ENCODE assay signal across 8 mouse cellular contexts in the genomic region with DNA sequence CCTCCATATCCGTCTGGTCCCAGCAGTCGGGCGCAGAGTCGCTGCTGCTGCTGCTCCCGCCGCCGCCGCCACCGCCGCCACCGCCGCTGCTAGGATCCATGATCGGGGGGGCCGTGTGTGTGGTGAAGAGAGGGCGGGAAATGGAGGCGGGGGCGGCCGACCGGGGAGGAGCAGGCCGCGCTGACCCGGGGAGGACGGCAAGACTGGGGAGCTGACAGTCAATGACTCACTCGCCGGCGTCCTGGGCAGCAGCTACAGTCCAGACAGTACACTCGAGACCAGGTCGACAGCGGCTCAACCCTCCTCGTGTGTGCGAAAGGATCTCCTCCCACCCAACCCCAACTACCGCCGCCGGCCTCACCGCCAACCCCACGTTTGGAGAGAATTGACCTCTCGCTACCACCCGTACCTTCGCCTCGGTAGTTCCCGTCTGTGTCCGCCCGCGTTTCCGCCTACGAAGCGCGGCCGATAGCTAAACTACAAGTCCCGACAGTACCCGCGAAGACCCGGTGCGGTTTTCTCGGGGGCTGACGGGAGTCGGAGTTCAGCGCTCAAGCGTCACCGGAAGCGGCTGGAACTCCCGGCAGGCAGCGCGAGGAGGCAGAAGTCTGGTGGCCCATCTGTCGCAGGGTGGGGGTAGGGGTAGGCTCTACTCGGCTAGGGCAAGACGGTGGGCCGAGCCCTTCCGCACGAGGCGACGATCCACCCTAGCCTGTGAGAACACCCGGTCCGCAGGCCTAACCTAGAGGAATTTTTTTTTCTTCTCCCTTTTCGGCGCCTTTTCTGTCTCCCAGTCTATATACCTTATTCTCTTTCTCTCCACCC. TPM values are rescaled to one million over a fixed set of nuclear protein-coding genes. Genes with fewer than 3 reads are reported as not detected.
DNase-seq lines count a peak whose midpoint lies in the region; ATAC-seq and TF ChIP-seq lines count a peak whose summit lies in the region.

A gene (minus strand): TSS at position 428 of the 825 bp plus-strand sequence.

- under 1% methylated on average over 76 of the region's 76 CpGs for WGBS in cerebellum, adult 2 months
- WGBS in forebrain, postnatal 0 days = under 1% methylated on average over 74 of the region's 76 CpGs
- WGBS in lung, embryonic 15.5 days = under 1% methylated on average over 60 of the region's 76 CpGs

- H3K27ac ChIP-seq in MEL (ENCODE audit: control insufficient read depth, low read depth, low read length) = peak within 1 kb of the TSS; percentile 96
- peak within 1 kb of the TSS; percentile 85 for H3K27ac ChIP-seq in cerebellum, adult 2 months (ENCODE audit: insufficient read depth, low read length)
- peak within 1 kb of the TSS; percentile 94 for H3K27ac ChIP-seq in forebrain, postnatal 0 days (ENCODE audit: low read depth, low read length)
- peak within 1 kb of the TSS; percentile 95 for H3K27ac ChIP-seq in lung, embryonic 15.5 days

- H3K4me1 ChIP-seq in MEL (ENCODE audit: control insufficient read depth in 1 of 2, insufficient read depth in 2 of 2, low read length in 2 of 2) = peaks cover 7 to 8% of the 10 kb centered on the region in 2 experiments
- no peaks in the 10 kb centered on the region for H3K4me1 ChIP-seq in cerebellum, adult 2 months (ENCODE audit: control insufficient read depth, insufficient read depth, low read length)
- H3K4me1 ChIP-seq in forebrain, postnatal 0 days (ENCODE audit: insufficient read depth) = peaks cover 12% of the 10 kb centered on the region; the same call in 1 of the 2 replicates
- H3K4me1 ChIP-seq in lung, embryonic 15.5 days = peaks cover 12% of the 10 kb centered on the region

- H3K79me2 ChIP-seq in MEL (ENCODE audit: control insufficient read depth, insufficient read depth, low read length, poor library complexity) = peaks cover 50% of the 10 kb centered on the region

- peak in 1 of 2 experiments; percentile 30; a peak in 1 of 4 replicates for TF ChIP-seq EP300 in MEL (IDR thresholded peaks at IDR 0.05; ENCODE audit: low read depth in 1 of 2, low read length in 2 of 2)

- no peak for TF ChIP-seq RAD21 in MEL (IDR thresholded peaks at IDR 0.05; ENCODE audit: low read depth, low read length)

- H3K9me3 ChIP-seq in MEL (replicated peaks; ENCODE audit: insufficient read depth, low read length) = no peaks in the 10 kb centered on the region
- H3K9me3 ChIP-seq in forebrain, postnatal 0 days (ENCODE audit: low read length) = no peaks in the 10 kb centered on the region
- H3K9me3 ChIP-seq in lung, embryonic 15.5 days = no peaks in the 10 kb centered on the region

- peak within 1 kb of the TSS; percentile 91 for H3K4me2 ChIP-seq in forebrain, postnatal 0 days (ENCODE audit: low read depth)
- H3K4me2 ChIP-seq in lung, embryonic 15.5 days = peak within 1 kb of the TSS; percentile 69

- H3K9ac ChIP-seq in MEL (ENCODE audit: control insufficient read depth, low read depth, low read length, poor library complexity, severe bottlenecking) = peak within 1 kb of the TSS; percentile 97
- peak within 1 kb of the TSS; percentile 79 for H3K9ac ChIP-seq in forebrain, postnatal 0 days
- H3K9ac ChIP-seq in lung, embryonic 15.5 days = peak within 1 kb of the TSS; percentile 92

- peaks cover 5 to 24% of the 10 kb centered on the region in 2 experiments for H3K36me3 ChIP-seq in MEL (ENCODE audit: control insufficient read depth in 1 of 2, insufficient read depth in 2 of 2, low read length in 2 of 2)
- no peaks in the 10 kb centered on the region for H3K36me3 ChIP-seq in forebrain, postnatal 0 days (ENCODE audit: insufficient read depth)
- no peaks in the 10 kb centered on the region for H3K36me3 ChIP-seq in lung, embryonic 15.5 days

- TF ChIP-seq CTCF in MEL (IDR thresholded peaks at IDR 0.05 in 2 of 3, conservative IDR thresholded peaks at IDR 0.05 in 1 of 3; ENCODE audit: control insufficient read depth in 1 of 3, insufficient read depth in 1 of 3, low read depth in 2 of 3, low read length in 3 of 3, poor library complexity in 1 of 3, severe bottlenecking in 1 of 3) = no peak
- TF ChIP-seq CTCF in cerebellum, adult 2 months (IDR thresholded peaks at IDR 0.05; ENCODE audit: borderline replicate concordance, insufficient read depth, low read depth, low read length) = no peak
- peak; percentile 24; the same call in 1 of the 2 replicates for TF ChIP-seq CTCF in forebrain, postnatal 0 days (IDR thresholded peaks at IDR 0.05; ENCODE audit: low read depth)

- H3K4me3 ChIP-seq in MEL (ENCODE audit: control insufficient read depth in 1 of 2, insufficient read depth in 1 of 2, low read depth in 2 of 2, low read length in 2 of 2) = peak within 1 kb of the TSS; percentile 80 to 81
- peak within 1 kb of the TSS; percentile 80 for H3K4me3 ChIP-seq in cerebellum, adult 2 months (replicated peaks; ENCODE audit: insufficient read depth, low read depth, low read length)
- H3K4me3 ChIP-seq in forebrain, postnatal 0 days (ENCODE audit: low read depth, low read length) = peak within 1 kb of the TSS; percentile 92
- H3K4me3 ChIP-seq in lung, embryonic 15.5 days = peak within 1 kb of the TSS; percentile 94

- no peaks in the 10 kb centered on the region for H3K27me3 ChIP-seq in MEL (ENCODE audit: control insufficient read depth in 1 of 2, insufficient read depth in 2 of 2, low read length in 2 of 2)
- H3K27me3 ChIP-seq in cerebellum, adult 2 months (ENCODE audit: control insufficient read depth, insufficient read depth, low read length) = no peaks in the 10 kb centered on the region
- H3K27me3 ChIP-seq in forebrain, postnatal 0 days (ENCODE audit: insufficient read depth, low read length) = no peaks in the 10 kb centered on the region
- no peaks in the 10 kb centered on the region for H3K27me3 ChIP-seq in lung, embryonic 15.5 days

- ATAC-seq in forebrain, postnatal 0 days = peak; percentile 98
- ATAC-seq in lung, embryonic 15.5 days (ENCODE audit: borderline replicate concordance, extremely low read depth, low FRiP score, low TSS enrichment) = peak; percentile 97

- peak; percentile 84 to 98 for TF ChIP-seq POLR2A in MEL (IDR thresholded peaks at IDR 0.05; ENCODE audit: control insufficient read depth in 1 of 2, insufficient read depth in 1 of 2, low read depth in 1 of 2, low read length in 2 of 2, poor library complexity in 1 of 2)
- TF ChIP-seq POLR2A in cerebellum, adult 2 months (IDR thresholded peaks at IDR 0.05; ENCODE audit: borderline replicate concordance, insufficient read depth, low read length) = peak; percentile 95

- DNase-seq in MEL (ENCODE audit: low read depth, low spot score) = peak; percentile 99
- peak; percentile 99 to 100 for DNase-seq in cerebellum, adult 2 months
- peak; percentile 99 for DNase-seq in forebrain, postnatal 0 days
- DNase-seq in heart, postnatal 4 days = peak; percentile 98
- DNase-seq in layer of hippocampus, adult 8-10 months (ENCODE audit: low spot score in 2 of 2) = peak; percentile 99
- DNase-seq in ovary, adult 18-20 months (ENCODE audit: low spot score) = peak; percentile 98
- peak; percentile 99 for DNase-seq in thymus, postnatal 0 days (ENCODE audit: low spot score)

TF ChIP-seq in MEL, 35 proteins besides CTCF, POLR2A, EP300 and RAD21 (continues in another document):
- TF ChIP-seq CHD1 (IDR thresholded peaks at IDR 0.05; ENCODE audit: low read depth, low read length) (0 out of 2 replicates have a peak, but pooled peaks have one; percentile 53), TBP (IDR thresholded peaks at IDR 0.05; ENCODE audit: low read depth, low read length) (peak; percentile 82), ETS1 (IDR thresholded peaks at IDR 0.05; ENCODE audit: low read depth, low read length) (0 out of 2 replicates have a peak, but pooled peaks have one; percentile 6), JUND (IDR thresholded peaks at IDR 0.05; ENCODE audit: low read depth, low read length) (no peak), ZKSCAN1 (IDR thresholded peaks at IDR 0.05; ENCODE audit: low read depth, low read length) (no peak), E2F4 (IDR thresholded peaks at IDR 0.05; ENCODE audit: borderline replicate concordance, low read depth, low read length) (peak; percentile 47; the same call in 1 of the 2 replicates), SIN3A (IDR thresholded peaks at IDR 0.05; ENCODE audit: low read length) (peak; percentile 94), HCFC1 (IDR thresholded peaks at IDR 0.05; ENCODE audit: low read depth, low read length) (peak; percentile 98), NELFE (IDR thresholded peaks at IDR 0.05; ENCODE audit: low read depth, low read length) (peak; percentile 94), MAZ (IDR thresholded peaks at IDR 0.05; ENCODE audit: low read depth, low read length) (peak; percentile 83; the same call in 1 of the 2 replicates), POLR2AphosphoS5 (IDR thresholded peaks at IDR 0.05; ENCODE audit: borderline replicate concordance, low read depth, low read length) (peak; percentile 86; the same call in 1 of the 2 replicates), CHD2 (IDR thresholded peaks at IDR 0.05; ENCODE audit: low read length) (peak; percentile 83), UBTF (IDR thresholded peaks at IDR 0.05; ENCODE audit: borderline replicate concordance, insufficient read depth, low read depth, low read length) (0 out of 2 replicates have a peak, but pooled peaks have one; percentile 4), MAFK (IDR thresholded peaks at IDR 0.05; ENCODE audit: borderline replicate concordance, low read depth, low read length) (no peak), MYC (IDR thresholded peaks at IDR 0.05; ENCODE audit: low read depth, low read length) (peak; percentile 76), GATA1 (IDR thresholded peaks at IDR 0.05; ENCODE audit: low read depth, low read length) (no peak), NRF1 (IDR thresholded peaks at IDR 0.05; ENCODE audit: insufficient read depth, low read depth, low read length, poor library complexity, severe bottlenecking) (0 out of 2 replicates have a peak, but pooled peaks have one; percentile 21), MAX (IDR thresholded peaks at IDR 0.05; ENCODE audit: low read length) (peak; percentile 59; the same call in 1 of the 2 replicates), ZMIZ1 (IDR thresholded peaks at IDR 0.05; ENCODE audit: low read depth, low read length) (peak; percentile 75), POLR2AphosphoS2 (IDR thresholded peaks at IDR 0.05; ENCODE audit: low read length) (peak; percentile 85)

RNA-seq across cellular contexts. Expression of the gene that starts here (rescaled TPM):
- total RNA-seq in MEL (2012; rRNA removed) = 84.4 and 89.6 TPM in 2 replicates
- polyA plus RNA-seq in MEL (2012; ENCODE audit: insufficient read depth in 1 of 2, insufficient read length in 2 of 2, low read depth in 1 of 2, low replicate concordance in 2 of 2, missing spikeins in 1 of 2) = 100 to 1,000 TPM; 376 to 547 TPM
- polyA plus RNA-seq in cerebellum, adult 2 months (2012; rRNA removed) = 43.6 and 44.0 TPM in 2 replicates
- 70.2 and 74.7 TPM in 2 replicates for total RNA-seq in forebrain, postnatal 0 days (2014; rRNA removed)
- 37.8 and 46.9 TPM in 2 replicates for polyA plus RNA-seq in forebrain, postnatal 0 days (2015; fragmentation: Nextera tagmentation; extraction: Ambion mirVana)
- total RNA-seq in heart, postnatal 4 days (2021) = 10 to 100 TPM; 84.0 to 93.4 TPM
- 10 to 100 TPM; 81.2 to 88.4 (median 85.3) TPM for total RNA-seq in layer of hippocampus, adult 8-10 months (2022)
- 75.5 and 75.6 TPM in 2 replicates for polyA plus RNA-seq in lung, embryonic 15.5 days (2015; fragmentation: Nextera tagmentation; extraction: Ambion mirVana)
- polyA plus RNA-seq in thymus, postnatal 0 days (2015; fragmentation: Nextera tagmentation; extraction: Ambion mirVana) = 75.6 and 81.3 TPM in 2 replicates

Comparison
In these comparisons a context has a peak if more than half of its experiments do, and no peak if none do; other contexts are left out.
1. Peak in every context shown above with its lines: DNase-seq, ATAC-seq, H3K4me3 ChIP-seq and H3K27ac ChIP-seq.